Mouse (Mus musculus): ENCODE results near the gene Olfr723.
"Not testable (repeated sequence)": the region's sequence is repeated elsewhere in the genome, so short reads cannot be mapped to it uniquely, and the experiment has no call there.

Olfr723 gene

DNA sequence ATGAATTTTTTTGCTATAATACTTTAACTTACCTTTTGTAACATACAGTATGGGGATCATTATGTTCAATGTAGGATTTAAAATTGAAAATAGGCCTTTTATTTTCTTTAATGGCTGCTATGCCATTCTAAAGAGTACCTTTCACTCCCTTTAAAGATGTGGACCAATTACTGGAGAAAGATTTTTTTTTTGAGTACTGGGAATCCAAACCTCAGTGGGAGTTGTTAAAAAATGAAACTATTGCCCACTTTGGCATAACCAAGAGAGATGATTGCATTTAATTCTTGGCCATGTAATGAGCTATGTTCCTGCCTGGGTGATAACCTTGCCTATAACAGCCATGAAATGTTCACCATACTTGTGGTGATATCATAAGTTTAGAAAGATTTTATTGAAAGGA lies at the start of gene Olfr723:
Gene Olfr723 (minus strand): TSS at position 101 of the 400 bp plus-strand sequence.
- DNase-seq: not testable (repeated sequence)

DNA sequence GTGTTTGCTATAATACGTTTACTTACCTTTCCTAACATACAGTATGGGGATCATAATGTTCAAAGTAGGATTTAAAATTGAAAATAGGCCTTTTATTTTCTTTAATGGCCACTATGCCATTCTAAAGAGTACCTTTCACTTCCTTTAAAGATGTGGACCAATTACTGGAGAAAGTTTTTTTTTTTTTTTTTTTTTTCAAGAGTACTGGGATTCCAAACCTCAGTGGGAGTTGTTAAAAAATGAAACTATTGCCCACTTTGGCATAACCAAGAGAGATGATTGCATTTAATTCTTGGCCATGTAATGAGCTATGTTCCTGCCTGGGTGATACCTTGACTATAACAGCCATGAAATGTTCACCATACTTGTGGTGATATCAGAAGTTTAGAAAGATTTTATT lies 31.6 kb upstream of the Olfr723 start, which contains the start of gene Olfr724:
Gene Olfr724 (minus strand): TSS at position 101 of the 400 bp plus-strand sequence.
- not testable (repeated sequence) for DNase-seq

DNA sequence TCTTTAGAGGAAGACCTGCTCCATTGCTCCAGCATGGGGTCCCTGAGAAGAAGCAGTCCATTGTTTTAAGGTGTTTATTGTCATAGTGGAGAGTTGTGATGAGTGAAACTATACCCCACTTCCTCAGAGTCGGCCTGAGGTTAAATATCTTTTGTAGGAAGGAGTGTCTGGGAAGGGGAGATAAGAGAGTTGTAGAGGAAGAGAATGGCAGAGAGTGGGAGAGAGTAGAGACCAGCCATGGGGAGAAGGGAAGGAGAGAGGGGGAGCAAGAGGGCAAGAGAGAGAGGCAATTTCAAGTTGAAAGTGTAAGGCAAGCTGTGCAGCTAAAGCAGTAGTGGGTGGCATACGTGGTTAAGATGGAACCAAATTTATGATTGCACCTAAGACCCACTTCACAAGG lies 24.3 kb upstream of the Olfr723 start:
- DNase-seq: no peak

DNA sequence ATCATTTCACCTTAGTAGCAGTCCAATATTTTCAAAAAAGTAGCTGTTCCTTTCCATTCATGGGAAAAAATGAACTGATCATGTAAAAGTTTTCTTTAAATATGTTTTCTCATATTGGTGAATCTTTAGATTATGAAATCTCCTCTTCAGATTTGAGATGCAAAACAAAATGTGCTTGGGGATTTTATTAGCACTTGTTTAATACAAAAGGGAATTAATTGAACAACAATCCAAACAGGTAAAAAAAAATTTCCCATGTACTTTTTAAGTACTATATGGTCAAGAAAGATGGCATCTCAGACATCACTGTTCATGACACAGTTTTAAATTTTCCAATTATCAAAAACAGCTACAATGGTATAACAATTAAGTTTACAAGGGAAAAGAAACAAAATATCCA lies 29.7 kb downstream of the Olfr723 start, which contains the start of gene Olfr722:
Gene Olfr722 (minus strand): TSS at position 101 of the 400 bp plus-strand sequence.
- DNase-seq: no peak
